Mouse (Mus musculus) forelimb bud, embryonic 11.5 days (tissue): ENCODE measurements around the gene Cebpe.

Experiments used
- DNase-seq: peaks from one replicate; pipeline ENCODE4 v3.0.0-alpha.2; 2012; ENCODE audit warnings: low read depth, low spot score

Cebpe gene

GRCm38 (mm10) chr14:54676290-54676689 is 35.7 kb downstream of the Cebpe start:
- DNase-seq = no peak

DNA sequence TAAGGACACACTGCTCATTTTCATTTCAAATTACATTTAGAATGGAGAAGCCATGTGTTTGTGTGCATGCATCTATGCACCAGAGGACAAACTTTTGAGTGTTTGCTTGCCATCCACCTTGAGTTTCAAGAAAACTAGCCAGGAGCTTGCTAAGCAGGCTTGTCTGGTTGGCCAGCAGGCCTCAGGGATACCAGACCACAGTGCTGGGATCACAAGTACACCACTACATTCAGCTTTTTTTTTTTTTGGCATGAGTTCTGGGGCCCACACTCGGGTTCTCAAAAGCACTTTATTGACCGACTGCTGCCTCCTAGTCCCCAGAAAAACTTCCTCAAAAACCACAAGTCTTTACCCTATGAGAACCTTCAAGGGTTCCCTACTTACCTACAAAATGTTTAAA is 37.7 kb downstream of the Cebpe start:
- no peak for DNase-seq

- DNase-seq = no peak
Measured at GRCm38 (mm10) chr14:54669381-54669780, 42.6 kb downstream of the Cebpe start.

GRCm38 (mm10) chr14:54664477-54665222 is 47.3 kb downstream of the Cebpe start:
- DNase-seq = no peak
